In the genomic region with DNA sequence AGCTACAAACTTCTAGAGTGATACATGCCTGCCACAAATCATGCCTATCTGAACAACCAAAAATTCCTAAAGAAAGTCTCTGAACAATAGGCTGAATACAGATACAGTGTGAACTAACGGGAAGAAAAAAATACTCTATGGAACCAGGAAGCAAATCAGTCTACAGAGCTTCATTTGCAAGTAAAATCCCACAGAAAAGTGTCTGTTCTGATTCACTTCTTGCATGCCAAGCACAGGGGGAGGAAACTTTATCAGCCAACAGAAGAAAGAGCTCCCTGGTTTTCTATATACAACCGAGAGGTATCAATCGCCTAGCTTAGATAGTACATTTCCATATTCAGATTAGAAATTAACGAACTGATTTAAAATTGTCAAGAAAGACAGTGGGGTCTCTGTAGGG, we compare ENCODE assay signal across 13 mouse cellular contexts. TPM values are rescaled to one million over a fixed set of nuclear protein-coding genes. Genes with fewer than 3 reads are reported as not detected.
DNase-seq lines count a peak whose midpoint lies in the region; ATAC-seq and TF ChIP-seq lines count a peak whose summit lies in the region.
"Had no signal": no experiment of that assay in that cellular context is flagged by ENCODE, and none has a peak within 500 bp of the region (broad histone marks: within the 10 kb centered on the region; RNA-seq: fewer than 3 reads in every experiment).

No protein-coding gene starts in this region.

- no peak for TF ChIP-seq CTCF in left cerebral cortex, adult 2 months (IDR thresholded peaks at IDR 0.05)
- no peak for TF ChIP-seq CTCF in hindbrain, postnatal 0 days (IDR thresholded peaks at IDR 0.05; ENCODE audit: low read depth)
- no peak for TF ChIP-seq CTCF in kidney, adult 2 months (conservative IDR thresholded peaks at IDR 0.05; ENCODE audit: insufficient read depth, insufficient read length, low read depth, low read length)

- no peak for TF ChIP-seq POLR2A in kidney, adult 2 months (IDR thresholded peaks at IDR 0.05; ENCODE audit: low read depth, low read length)

- no peaks in the 10 kb centered on the region for H3K36me3 ChIP-seq in forebrain, embryonic 15.5 days
- H3K36me3 ChIP-seq in hindbrain, postnatal 0 days (ENCODE audit: insufficient read depth, low read length), result no peaks in the 10 kb centered on the region
- H3K36me3 ChIP-seq in neural tube, embryonic 14.5 days (ENCODE audit: control insufficient read depth, insufficient read depth, low read length), result no peaks in the 10 kb centered on the region
- no peaks in the 10 kb centered on the region for H3K36me3 ChIP-seq in embryonic facial prominence, embryonic 10.5 days (replicated peaks)
- no peaks in the 10 kb centered on the region for H3K36me3 ChIP-seq in kidney, adult 2 months (ENCODE audit: control insufficient read depth, insufficient read depth, low read length)
- H3K36me3 ChIP-seq: liver, embryonic 13.5 days had no signal

- no peak overlapping the region; the same call in 1 of the 2 replicates for H3K9ac ChIP-seq in forebrain, embryonic 15.5 days (replicated peaks)
- H3K9ac ChIP-seq in hindbrain, postnatal 0 days (replicated peaks; ENCODE audit: low read length), result peak overlapping the region; percentile 37; the same call in 1 of the 2 replicates
- no peak overlapping the region; the same call in 1 of the 2 replicates for H3K9ac ChIP-seq in neural tube, embryonic 14.5 days (replicated peaks; ENCODE audit: low read depth, low read length)
- H3K9ac ChIP-seq: liver, embryonic 13.5 days had no signal

- peaks cover 22% of the 10 kb centered on the region for H3K4me1 ChIP-seq in forebrain, embryonic 15.5 days
- H3K4me1 ChIP-seq in hindbrain, postnatal 0 days (ENCODE audit: insufficient read depth, low read length), result no peaks in the 10 kb centered on the region
- H3K4me1 ChIP-seq in neural tube, embryonic 14.5 days (ENCODE audit: control insufficient read depth, insufficient read depth, low read length), result no peaks in the 10 kb centered on the region; the same call in 1 of the 2 replicates
- peaks cover 5% of the 10 kb centered on the region; the same call in 1 of the 2 replicates for H3K4me1 ChIP-seq in embryonic facial prominence, embryonic 10.5 days
- H3K4me1 ChIP-seq in kidney, adult 2 months (ENCODE audit: control insufficient read depth, insufficient read depth, low read length), result no peaks in the 10 kb centered on the region
- H3K4me1 ChIP-seq: liver, embryonic 13.5 days had no signal

- no peaks in the 10 kb centered on the region for H3K27me3 ChIP-seq in forebrain, embryonic 15.5 days
- no peaks in the 10 kb centered on the region for H3K27me3 ChIP-seq in hindbrain, postnatal 0 days (ENCODE audit: insufficient read depth, low read length)
- H3K27me3 ChIP-seq in neural tube, embryonic 14.5 days (ENCODE audit: control insufficient read depth, insufficient read depth, low read length), result no peaks in the 10 kb centered on the region
- no peaks in the 10 kb centered on the region for H3K27me3 ChIP-seq in embryonic facial prominence, embryonic 10.5 days (replicated peaks; ENCODE audit: low read depth, poor library complexity, severe bottlenecking)
- H3K27me3 ChIP-seq in kidney, adult 2 months (replicated peaks; ENCODE audit: control insufficient read depth, insufficient read depth, low read length), result no peaks in the 10 kb centered on the region
- H3K27me3 ChIP-seq: liver, embryonic 13.5 days had no signal

- H3K4me3 ChIP-seq in left cerebral cortex, adult 2 months, result no peak overlapping the region
- no peak overlapping the region for H3K4me3 ChIP-seq in forebrain, embryonic 15.5 days
- no peak overlapping the region for H3K4me3 ChIP-seq in hindbrain, postnatal 0 days (ENCODE audit: low read length)
- no peak overlapping the region for H3K4me3 ChIP-seq in neural tube, embryonic 14.5 days (ENCODE audit: low read depth, low read length)
- no peak overlapping the region for H3K4me3 ChIP-seq in embryonic facial prominence, embryonic 10.5 days
- H3K4me3 ChIP-seq in kidney, adult 2 months (ENCODE audit: insufficient read depth, low read depth, low read length), result no peak overlapping the region
- H3K4me3 ChIP-seq: liver, embryonic 13.5 days had no signal

- H3K9me3 ChIP-seq in forebrain, embryonic 15.5 days, result no peaks in the 10 kb centered on the region
- no peaks in the 10 kb centered on the region for H3K9me3 ChIP-seq in hindbrain, postnatal 0 days (ENCODE audit: low read length)
- no peaks in the 10 kb centered on the region for H3K9me3 ChIP-seq in neural tube, embryonic 14.5 days (ENCODE audit: control insufficient read depth, low read length)
- H3K9me3 ChIP-seq in embryonic facial prominence, embryonic 10.5 days, result no peaks in the 10 kb centered on the region
- H3K9me3 ChIP-seq: liver, embryonic 13.5 days had no signal

- H3K27ac ChIP-seq in left cerebral cortex, adult 2 months, result peak overlapping the region; percentile 19; the same call in 1 of the 2 replicates
- H3K27ac ChIP-seq in forebrain, embryonic 15.5 days (replicated peaks), result peak overlapping the region; percentile 87
- peak overlapping the region; percentile 80 for H3K27ac ChIP-seq in hindbrain, postnatal 0 days
- H3K27ac ChIP-seq in neural tube, embryonic 14.5 days (ENCODE audit: low read depth, low read length), result peak overlapping the region; percentile 79
- H3K27ac ChIP-seq in embryonic facial prominence, embryonic 10.5 days (replicated peaks), result no peak overlapping the region
- H3K27ac ChIP-seq in kidney, adult 2 months (ENCODE audit: insufficient read depth, low read depth, low read length), result no peak overlapping the region
- H3K27ac ChIP-seq: liver, embryonic 13.5 days; stomach, postnatal 0 days had no signal

- 15% methylated on average over 4 of the region's 4 CpGs for WGBS in forebrain, embryonic 15.5 days
- 26% methylated on average over 4 of the region's 4 CpGs for WGBS in hindbrain, postnatal 0 days
- 29% methylated on average over 4 of the region's 4 CpGs for WGBS in neural tube, embryonic 14.5 days
- 81% methylated on average over 4 of the region's 4 CpGs for WGBS in embryonic facial prominence, embryonic 10.5 days
- WGBS in kidney, adult 2 months, result 82% methylated on average over 4 of the region's 4 CpGs

- intact Hi-C loops in left cerebral cortex, adult 2 months (cut with DNase I), result loop anchor here (5.0 kb wide), 1 partner anchor 198 kb away; a partner anchor contains a TSS
- intact Hi-C loops in left cerebral cortex, postnatal 14 days (cut with DNase I), result no loop called here

- H3K4me2 ChIP-seq in forebrain, embryonic 15.5 days (replicated peaks), result peak overlapping the region; percentile 27
- peak overlapping the region; percentile 47 for H3K4me2 ChIP-seq in hindbrain, postnatal 0 days (ENCODE audit: low read depth, low read length)
- H3K4me2 ChIP-seq in neural tube, embryonic 14.5 days (ENCODE audit: low read depth, low read length), result 0 out of 2 replicates have a peak overlapping the region, but pooled peaks have one; percentile 27
- H3K4me2 ChIP-seq: liver, embryonic 13.5 days had no signal

- DNase-seq in left cerebral cortex, adult 2 months (ENCODE audit: extremely low spot score in 1 of 2, low spot score in 2 of 2), result no peak
- no peak for DNase-seq in left cerebral cortex, postnatal 14 days (ENCODE audit: low spot score in 2 of 2)
- DNase-seq in hindbrain, postnatal 0 days (ENCODE audit: low spot score), result peak; percentile 30
- DNase-seq in embryonic facial prominence, embryonic 10.5 days (ENCODE audit: low spot score), result no peak
- DNase-seq in kidney, adult 2 months, result no peak
- DNase-seq: adrenal gland, adult 2 months; heart, postnatal 36 days; liver, embryonic 13.5 days; lung, postnatal 10 days; spleen, adult 18-20 months had no signal

- peak; percentile 53 for ATAC-seq in forebrain, embryonic 15.5 days (replicated peaks)
- ATAC-seq in hindbrain, postnatal 0 days, result 0 out of 2 replicates have a peak, but pooled peaks have one; percentile 61
- ATAC-seq in neural tube, embryonic 14.5 days (ENCODE audit: low read depth), result 0 out of 2 replicates have a peak, but pooled peaks have one; percentile 10

RNA-seq across cellular contexts. Expression of a gene that starts 43.8 kb away (rescaled TPM):
- total RNA-seq in left cerebral cortex, adult 2 months (2021), result 10 to 100 TPM; 18.6 to 19.9 TPM
- 10 to 100 TPM; 20.2 to 20.9 TPM for total RNA-seq in left cerebral cortex, postnatal 14 days (2021)
- polyA plus RNA-seq in forebrain, embryonic 15.5 days (2015; fragmentation: Nextera tagmentation; extraction: Ambion mirVana), result 42.8 and 43.7 TPM in 2 replicates
- 28.4 and 31.6 TPM in 2 replicates for total RNA-seq in hindbrain, postnatal 0 days (2014; rRNA removed)
- polyA plus RNA-seq in hindbrain, postnatal 0 days (2015; fragmentation: Nextera tagmentation; extraction: Ambion mirVana), result 37.7 TPM in 2 replicates
- polyA plus RNA-seq in neural tube, embryonic 14.5 days (2014; fragmentation: Nextera tagmentation; extraction: Ambion mirVana), result 29.3 and 36.9 TPM in 2 replicates
- polyA plus RNA-seq in embryonic facial prominence, embryonic 10.5 days (2016; fragmentation: Nextera tagmentation; extraction: Ambion mirVana), result 5.8 and 7.0 TPM in 2 replicates
- 0.72 TPM in 2 replicates for polyA plus RNA-seq in kidney, adult 2 months (2012; rRNA removed)

Comparison
In these comparisons a context has a peak if more than half of its experiments do, and no peak if none do; other contexts are left out.
1. H3K27ac ChIP-seq: peak in left cerebral cortex, adult 2 months (single experiment), forebrain, embryonic 15.5 days (single experiment), hindbrain, postnatal 0 days (single experiment) and neural tube, embryonic 14.5 days (single experiment); none in embryonic facial prominence, embryonic 10.5 days (single experiment) and kidney, adult 2 months (single experiment).
2. ATAC-seq: peak in every context shown above with its lines; median percentile 61 in hindbrain, postnatal 0 days; 53 in forebrain, embryonic 15.5 days; 10 in neural tube, embryonic 14.5 days.
3. Peak in every context shown above with its lines, with median percentiles within 50 percentile points of each other: H3K4me2 ChIP-seq.